In genomic region chr16:80981573-80982105, GRCm38 (mm10) we compare ENCODE assay signal across 15 mouse cellular contexts.
A peak's percentile ranks its signal among the peaks of the same experiment; 100 is the strongest.
DNase-seq lines count a peak whose midpoint lies in the region.
"Had no signal": no experiment of that assay in that cellular context is flagged by ENCODE, and none has a peak within 500 bp of the region (broad histone marks: within the 10 kb centered on the region; RNA-seq: fewer than 3 reads in every experiment).

No protein-coding gene starts in this region.

- intact Hi-C loops in left cerebral cortex, postnatal 4 days (cut with DNase I): no loop called here

- peak; percentile 11 to 30 for DNase-seq in cerebellum, postnatal 10 days
- no peak for DNase-seq in cerebellum, adult 11-12 months
- DNase-seq in left cerebral cortex, postnatal 4 days: peak; percentile 17
- no peak for DNase-seq in left cerebral cortex, adult 9 months (ENCODE audit: low spot score in 2 of 2)
- DNase-seq in retina, embryonic 14.5 days (ENCODE audit: low spot score): peak; percentile 74
- no peak for DNase-seq in adrenal gland, adult 2 months
- no peak for DNase-seq in kidney, adult 9 months
- DNase-seq: adrenal gland, postnatal 25 days; B cell, adult 2 months; cerebellum, adult 18-20 months; cerebellum, adult 9-11 months; forebrain, postnatal 0 days; heart, adult 18-20 months; heart, postnatal 10 days; heart, postnatal 4 days had no signal

Comparison
In these comparisons a context has a peak if more than half of its experiments do, and no peak if none do; other contexts are left out.
1. DNase-seq: peak in cerebellum, postnatal 10 days (2 of 2), left cerebral cortex, postnatal 4 days (single experiment) and retina, embryonic 14.5 days (single experiment); none in cerebellum, adult 11-12 months (single experiment), left cerebral cortex, adult 9 months (0 of 2), adrenal gland, adult 2 months (single experiment) and kidney, adult 9 months (single experiment).